ENCODE assay signal across 9 mouse cellular contexts in the genomic region with DNA sequence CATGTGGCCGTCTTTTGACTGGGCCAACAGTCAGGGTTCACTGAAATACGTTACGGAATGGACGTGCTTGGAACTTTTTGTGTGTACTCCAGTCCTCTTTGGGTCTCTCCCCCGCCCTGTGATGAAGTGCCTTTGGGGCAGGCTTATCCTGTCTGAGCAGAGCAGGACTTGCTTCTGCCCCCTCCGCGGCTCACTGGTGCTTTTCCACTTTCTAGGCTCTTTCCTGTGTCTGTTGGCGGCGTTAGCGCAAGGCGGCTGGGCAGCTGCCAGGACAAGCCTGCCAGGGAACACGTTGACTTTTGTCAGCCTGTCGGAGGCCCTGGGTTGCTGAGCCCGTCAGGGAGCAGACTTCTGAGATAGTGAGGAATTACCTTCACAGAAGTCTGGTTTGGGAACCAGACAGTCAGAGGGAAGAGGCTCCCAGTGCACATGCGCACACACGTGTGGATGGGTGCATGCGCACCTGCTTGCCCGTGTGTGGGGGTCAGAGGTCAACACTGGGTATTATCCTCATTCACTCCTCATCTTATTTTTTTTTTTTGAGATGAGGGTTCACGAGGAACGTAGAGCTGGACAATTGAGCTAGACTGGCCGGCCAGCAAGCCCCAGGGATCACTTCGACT. TPM values are rescaled to one million over a fixed set of nuclear protein-coding genes. Genes with fewer than 3 reads are reported as not detected.
DNase-seq lines count a peak whose midpoint lies in the region; ATAC-seq and TF ChIP-seq lines count a peak whose summit lies in the region.
"Had no signal": no experiment of that assay in that cellular context is flagged by ENCODE, and none has a peak within 500 bp of the region (broad histone marks: within the 10 kb centered on the region; RNA-seq: fewer than 3 reads in every experiment).

No protein-coding gene starts in this region.

- no peaks in the 10 kb centered on the region for H3K27me3 ChIP-seq in kidney, embryonic 14.5 days (ENCODE audit: control insufficient read depth, insufficient read depth, low read length)
- H3K27me3 ChIP-seq in liver, postnatal 0 days (ENCODE audit: insufficient read depth, low read length), result no peaks in the 10 kb centered on the region
- H3K27me3 ChIP-seq: liver, embryonic 15.5 days had no signal

- no peak overlapping the region for H3K4me3 ChIP-seq in kidney, embryonic 14.5 days (ENCODE audit: low read length)
- H3K4me3 ChIP-seq in liver, postnatal 0 days (ENCODE audit: low read depth, low read length), result no peak overlapping the region
- H3K4me3 ChIP-seq: liver, embryonic 15.5 days had no signal

- WGBS in kidney, embryonic 14.5 days, result 61% methylated on average over 22 of the region's 22 CpGs
- whole genome bisulfite sequencing in liver, postnatal 0 days (ENCODE audit: insufficient replicate concordance), result 47% methylated on average over 22 of the region's 22 CpGs

- ATAC-seq in kidney, embryonic 14.5 days (ENCODE audit: low FRiP score, low TSS enrichment), result no peak
- peak; percentile 15; the same call in 1 of the 2 replicates for ATAC-seq in liver, postnatal 0 days
- no peak for ATAC-seq in erythroid progenitor cell, adult 5-6 weeks (replicated peaks; ENCODE audit: low FRiP score, poor library complexity, severe bottlenecking)

- peaks cover 8% of the 10 kb centered on the region; the same call in 1 of the 2 replicates for H3K36me3 ChIP-seq in kidney, embryonic 14.5 days (ENCODE audit: control insufficient read depth, insufficient read depth, low read length)
- peaks cover 5% of the 10 kb centered on the region; the same call in 1 of the 2 replicates for H3K36me3 ChIP-seq in liver, postnatal 0 days (replicated peaks; ENCODE audit: insufficient read depth, low read length)

- H3K27ac ChIP-seq in kidney, embryonic 14.5 days (ENCODE audit: low read depth, low read length), result no peak overlapping the region
- no peak overlapping the region for H3K27ac ChIP-seq in liver, postnatal 0 days (ENCODE audit: low read depth)
- H3K27ac ChIP-seq: liver, embryonic 15.5 days had no signal

- TF ChIP-seq EP300 in liver, postnatal 0 days (IDR thresholded peaks at IDR 0.05; ENCODE audit: low read depth), result no peak

- no peaks in the 10 kb centered on the region for H3K9me3 ChIP-seq in kidney, embryonic 14.5 days (ENCODE audit: control insufficient read depth, low read length)
- no peaks in the 10 kb centered on the region for H3K9me3 ChIP-seq in liver, postnatal 0 days (ENCODE audit: low read length)
- H3K9me3 ChIP-seq: liver, embryonic 15.5 days had no signal

- no peak overlapping the region for H3K4me2 ChIP-seq in kidney, embryonic 14.5 days (replicated peaks; ENCODE audit: low read depth, low read length)
- H3K4me2 ChIP-seq in liver, postnatal 0 days (ENCODE audit: low read depth, low read length), result 0 out of 2 replicates have a peak overlapping the region, but pooled peaks have one; percentile 7
- H3K4me2 ChIP-seq: liver, embryonic 15.5 days had no signal

- H3K4me1 ChIP-seq in kidney, embryonic 14.5 days (ENCODE audit: control insufficient read depth, insufficient read depth, low read length), result 0 out of 2 replicates have a peak, but pooled peaks cover 4% of the 10 kb centered on the region
- H3K4me1 ChIP-seq in liver, postnatal 0 days (ENCODE audit: insufficient read depth), result no peaks in the 10 kb centered on the region
- H3K4me1 ChIP-seq: liver, embryonic 15.5 days had no signal

- no peak for TF ChIP-seq CTCF in liver, postnatal 0 days (IDR thresholded peaks at IDR 0.05; ENCODE audit: low read depth)

- H3K9ac ChIP-seq in kidney, embryonic 14.5 days (ENCODE audit: low read depth, low read length), result no peak overlapping the region
- no peak overlapping the region for H3K9ac ChIP-seq in liver, postnatal 0 days (replicated peaks)
- H3K9ac ChIP-seq: liver, embryonic 15.5 days had no signal

- peak; percentile 75 for DNase-seq in kidney, adult 11 months
- peak; percentile 77 for DNase-seq in adrenal gland, adult 8-10 months
- peak; percentile 21 for DNase-seq in fat pad, adult 2 months (ENCODE audit: extremely low read depth, low read depth, low spot score)
- peak; percentile 83 for DNase-seq in heart, postnatal 4 days
- peak; percentile 41 for DNase-seq in liver, postnatal 0 days
- peak; percentile 71 for DNase-seq in testis, postnatal 14 days (ENCODE audit: low spot score)

RNA-seq across cellular contexts. Expression of a gene that starts 8.5 kb away (rescaled TPM):
- 55.2 and 66.2 TPM in 2 replicates for polyA plus RNA-seq in kidney, embryonic 14.5 days (2014; fragmentation: Nextera tagmentation; extraction: Ambion mirVana)
- 10 to 100 TPM; 58.8 to 73.0 (median 67.6) TPM for total RNA-seq in adrenal gland, adult 8-10 months (2022)
- 10 to 100 TPM; 37.0 to 42.3 TPM for total RNA-seq in heart, postnatal 4 days (2021)
- polyA plus RNA-seq in liver, postnatal 0 days (2015; fragmentation: Nextera tagmentation; extraction: Ambion mirVana), result 33.9 and 35.0 TPM in 2 replicates
- 3.8 and 4.0 TPM in 2 replicates for total RNA-seq in erythroid progenitor cell, adult 5-6 weeks (2015; ENCODE audit: low replicate concordance)
- 7.1 and 11.1 TPM in 2 replicates for total RNA-seq in erythroid progenitor cell, adult 5-6 weeks (2017; ENCODE audit: low replicate concordance)

Comparison
In these comparisons a context has a peak if more than half of its experiments do, and no peak if none do; other contexts are left out.
1. DNase-seq: peak in every context shown above with its lines; median percentile 83 in heart, postnatal 4 days; 77 in adrenal gland, adult 8-10 months; 75 in kidney, adult 11 months; 71 in testis, postnatal 14 days; 41 in liver, postnatal 0 days; 21 in fat pad, adult 2 months.